Mouse (Mus musculus) neural tube, embryonic 12.5 days (tissue): Measurements from ENCODE around the gene Pptc7. TPM values are rescaled to one million over a fixed set of nuclear protein-coding genes. Genes with fewer than 3 reads are reported as not detected.

Experiments used
- ATAC-seq: fragments of 200-750 bp; cut with Nextera tagmentation; 2 replicates; pipeline ENCODE4 v1.8.0; 2017; ENCODE audit warnings: low read depth, mild to moderate bottlenecking, moderate TSS enrichment, moderate library complexity; ENCODE audit not compliant: low FRiP score
- H3K27ac ChIP-seq: fragments of 300-500 bp; sonication (generic); 2 replicates; pipeline ENCODE4 v1.5.1; 2016
- H3K27me3 ChIP-seq: fragments of 300-500 bp; sonication (generic); replicated peaks from 2 replicates; pipeline ENCODE4 v1.6.1; 2016; ENCODE audit warnings: mild to moderate bottlenecking
- H3K36me3 ChIP-seq: fragments of 300-500 bp; sonication (generic); 2 replicates; pipeline ENCODE4 v1.6.1; 2016; ENCODE audit warnings: mild to moderate bottlenecking
- H3K4me1 ChIP-seq: fragments of 300-500 bp; sonication (generic); 2 replicates; pipeline ENCODE4 v1.6.1; 2016
- H3K4me2 ChIP-seq: fragments of 300-500 bp; sonication (generic); replicated peaks from 2 replicates; pipeline ENCODE4 v1.6.1; 2016; ENCODE audit warnings: mild to moderate bottlenecking
- H3K4me3 ChIP-seq: fragments of 300-500 bp; sonication (generic); 2 replicates; pipeline ENCODE4 v1.5.1; 2016
- H3K9ac ChIP-seq: fragments of 300-500 bp; sonication (generic); 2 replicates; pipeline ENCODE4 v1.6.1; 2016; ENCODE audit warnings: mild to moderate bottlenecking
- H3K9me3 ChIP-seq: fragments of 300-500 bp; sonication (generic); 2 replicates; pipeline ENCODE4 v1.6.1; 2016; ENCODE audit warnings: mild to moderate bottlenecking
- WGBS: fragments of 180-500 bp; shearing (Covaris S2); methylation state at CpG from one replicate; pipeline ENCODE4 v1.1.7; 2016; 5-methylcytosine and 5-hydroxymethylcytosine counted together
- polyA plus RNA-seq: library from polyadenylated mRNA; unstranded; fragments of >200 nt; fragmentation: Nextera tagmentation; extraction: Ambion mirVana; gene quantifications from 2 replicates; pipeline ENCODE4 v1.2.1, GENCODE M21; 2016

The Pptc7 gene
- polyA plus RNA-seq = 10.5 and 10.7 TPM in 2 replicates

DNA sequence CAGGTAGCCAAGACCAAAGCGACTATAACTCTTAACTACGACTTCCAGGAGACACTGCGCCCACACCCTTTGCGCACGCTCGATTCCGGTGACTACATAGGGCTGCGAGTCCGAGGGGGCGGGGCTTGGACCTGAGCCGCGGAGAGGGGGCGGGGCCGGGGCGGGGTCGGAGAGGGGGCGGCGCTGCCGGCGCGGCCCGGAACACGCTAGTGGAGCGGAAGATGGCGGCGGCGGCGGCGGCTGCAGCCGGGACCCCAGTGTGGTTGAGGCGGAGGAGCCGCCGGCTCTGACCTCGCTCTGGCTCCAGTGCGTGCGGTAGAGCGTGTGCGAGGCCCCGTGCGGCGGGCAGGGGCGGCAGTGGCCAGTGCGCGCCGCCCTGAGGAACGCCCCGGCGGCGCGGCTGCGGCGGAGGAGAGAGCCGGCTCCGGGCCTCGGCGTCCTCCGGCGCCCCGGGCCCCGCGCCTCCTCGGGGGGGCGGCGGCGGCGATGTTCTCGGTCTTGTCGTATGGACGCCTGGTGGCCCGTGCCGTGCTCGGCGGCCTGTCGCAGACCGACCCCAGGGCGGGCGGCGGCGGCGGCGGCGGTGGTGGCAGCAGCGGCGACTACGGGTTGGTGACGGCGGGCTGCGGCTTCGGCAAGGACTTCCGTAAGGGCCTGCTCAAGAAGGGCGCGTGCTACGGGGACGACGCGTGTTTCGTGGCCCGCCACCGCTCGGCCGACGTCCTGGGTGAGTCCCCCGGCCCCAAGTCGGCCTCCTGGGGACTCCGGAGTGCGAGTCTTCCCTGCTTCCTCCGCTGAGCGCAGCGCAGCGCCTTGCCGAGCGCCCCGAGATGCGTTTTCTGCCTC is at the start of gene Pptc7:
Pptc7 (plus strand) TSS at position 183 of the 846 bp plus-strand sequence.
- peak within 1 kb of the TSS; percentile 78 for H3K4me2 ChIP-seq
- under 1% methylated on average over 114 of the region's 114 CpGs for WGBS
- H3K4me3 ChIP-seq = peak within 1 kb of the TSS; percentile 97
- peaks cover 13% of the 10 kb centered on the region for H3K4me1 ChIP-seq
- no peaks in the 10 kb centered on the region; the same call in 1 of the 2 replicates for H3K27me3 ChIP-seq
- no peaks in the 10 kb centered on the region for H3K9me3 ChIP-seq
- peaks cover 14% of the 10 kb centered on the region for H3K36me3 ChIP-seq
- peak within 1 kb of the TSS; percentile 94 for H3K9ac ChIP-seq
- peak; percentile 95 for ATAC-seq
- H3K27ac ChIP-seq = peak within 1 kb of the TSS; percentile 74; the same call in 1 of the 2 replicates

DNA sequence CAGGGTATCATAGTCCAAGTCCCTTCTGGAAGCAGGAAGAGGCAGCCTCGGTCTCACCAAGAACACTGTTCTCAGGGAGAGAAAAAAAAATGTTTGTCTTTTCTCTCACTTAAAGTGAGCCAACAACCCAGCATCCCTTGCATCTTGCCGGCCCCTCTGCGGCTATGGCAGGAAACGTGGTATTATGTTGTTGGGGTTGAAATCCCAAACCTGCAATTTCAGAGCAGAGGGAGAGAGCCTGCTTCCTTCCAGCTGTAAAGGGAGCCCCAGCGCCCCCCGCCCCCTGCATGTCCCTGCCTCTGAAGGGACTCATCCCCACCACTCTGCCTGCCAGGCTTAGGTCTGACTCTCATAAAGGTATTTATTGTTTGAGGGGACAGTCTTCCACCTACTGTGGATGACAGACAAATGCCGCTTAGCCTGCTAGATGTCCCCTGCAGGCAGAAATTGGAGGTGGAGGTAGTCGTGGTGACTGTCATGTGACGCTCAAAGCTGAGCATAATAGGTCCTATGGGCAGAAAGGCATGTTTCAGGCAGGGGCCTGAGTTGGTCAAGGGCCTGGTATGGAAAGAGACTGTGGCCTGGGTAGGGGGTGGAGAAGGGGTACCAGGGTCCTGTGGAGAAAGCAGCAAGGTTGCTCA is 48.8 kb upstream of the Pptc7 start:
- ATAC-seq = no peak
- Histone ChIP-seq H3K4me3 (no peak overlapping the region), H3K27me3 (no peaks in the 10 kb centered on the region), H3K36me3 (peaks cover under 1% of the 10 kb centered on the region; the same call in 1 of the 2 replicates), H3K9ac (no peak overlapping the region), H3K4me1 (no peaks in the 10 kb centered on the region), H3K9me3 (no peaks in the 10 kb centered on the region), H3K27ac (no peak overlapping the region), H3K4me2 (no peak overlapping the region)
- 72% methylated on average over 9 of the region's 9 CpGs for WGBS

DNA sequence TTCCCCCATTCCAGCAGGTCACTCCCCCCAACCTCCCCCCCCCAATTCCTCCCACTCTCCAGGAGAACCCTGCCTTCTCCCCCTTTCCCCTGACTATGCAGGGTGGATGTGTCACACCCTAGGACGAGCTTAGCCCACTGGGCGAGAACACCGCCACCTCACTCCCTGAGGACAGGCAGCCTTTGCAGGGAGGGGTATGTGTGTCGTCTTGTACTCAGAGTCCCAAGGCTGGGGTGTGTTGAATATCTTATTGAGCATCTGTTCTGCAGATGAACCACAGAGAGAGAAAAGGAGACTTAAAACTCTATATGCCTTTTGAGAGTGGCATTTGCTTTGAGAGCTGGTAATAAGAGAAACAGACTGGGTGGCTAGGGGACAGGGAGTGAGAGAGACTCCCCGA is 47.0 kb upstream of the Pptc7 start:
- H3K36me3 ChIP-seq = peaks cover 19% of the 10 kb centered on the region
- WGBS = 79% methylated on average over 5 of the region's 5 CpGs
- no peak for ATAC-seq

DNA sequence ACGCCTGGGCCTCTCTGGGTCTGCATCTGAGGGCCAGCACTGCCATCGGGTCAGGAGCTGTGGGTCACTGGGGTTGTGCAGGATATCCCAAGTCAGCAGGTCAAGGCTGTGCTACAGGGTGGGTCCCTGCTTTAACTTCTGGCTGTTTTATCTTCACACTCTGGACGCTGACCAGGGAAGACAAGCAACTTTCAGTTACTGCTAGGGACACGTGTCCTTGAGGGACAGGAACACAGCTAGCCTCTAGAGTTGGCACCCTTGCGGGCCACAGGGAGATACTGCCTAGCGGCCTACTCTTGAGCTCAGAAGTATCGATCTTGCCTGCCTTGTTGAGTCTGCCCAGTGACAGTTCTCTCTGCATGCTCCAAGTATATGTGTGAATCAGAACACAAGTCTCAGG is 44.5 kb upstream of the Pptc7 start:
- Histone ChIP-seq H3K4me1 (no peaks in the 10 kb centered on the region), H3K9me3 (no peaks in the 10 kb centered on the region), H3K36me3 (peaks cover 26% of the 10 kb centered on the region), H3K27me3 (no peaks in the 10 kb centered on the region), H3K4me2 (no peak overlapping the region), H3K4me3 (no peak overlapping the region), H3K27ac (no peak overlapping the region), H3K9ac (no peak overlapping the region)
- ATAC-seq = no peak
- WGBS = 88% methylated on average over 7 of the region's 7 CpGs

More for the DNA sequence above, 47.0 kb upstream of the Pptc7 start:
- Histone ChIP-seq H3K4me3 (no peak overlapping the region), H3K9ac (no peak overlapping the region), H3K4me2 (no peak overlapping the region), H3K4me1 (no peaks in the 10 kb centered on the region), H3K9me3 (no peaks in the 10 kb centered on the region), H3K27ac (no peak overlapping the region), H3K27me3 (no peaks in the 10 kb centered on the region)

DNA sequence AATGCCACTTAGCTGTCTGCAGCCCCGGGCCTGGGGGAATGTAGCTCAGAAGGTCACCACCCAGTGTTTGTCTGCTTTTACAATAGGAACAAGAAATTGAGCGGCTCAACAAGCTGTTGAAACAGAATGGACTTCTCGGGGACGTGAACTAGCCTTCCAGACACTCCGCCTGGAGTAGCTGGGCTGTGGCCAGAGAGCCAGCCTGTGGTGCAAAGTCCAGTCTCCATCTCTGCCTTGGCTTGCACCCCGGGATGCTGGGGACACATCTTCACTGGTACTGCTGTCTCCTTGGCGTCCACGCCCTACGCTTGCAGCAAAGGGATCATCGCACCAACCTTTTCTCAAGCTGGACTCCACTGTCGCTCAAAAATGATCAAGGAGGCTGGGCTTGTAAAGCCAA is 43.6 kb upstream of the Pptc7 start:
- no peaks in the 10 kb centered on the region for H3K4me1 ChIP-seq
- peaks cover 31% of the 10 kb centered on the region for H3K36me3 ChIP-seq
- no peaks in the 10 kb centered on the region for H3K9me3 ChIP-seq
- no peak overlapping the region for H3K9ac ChIP-seq
- no peak overlapping the region for H3K4me3 ChIP-seq
- 90% methylated on average over 11 of the region's 11 CpGs for WGBS
- no peak overlapping the region for H3K27ac ChIP-seq
- no peaks in the 10 kb centered on the region for H3K27me3 ChIP-seq
- no peak overlapping the region for H3K4me2 ChIP-seq
- no peak for ATAC-seq

DNA sequence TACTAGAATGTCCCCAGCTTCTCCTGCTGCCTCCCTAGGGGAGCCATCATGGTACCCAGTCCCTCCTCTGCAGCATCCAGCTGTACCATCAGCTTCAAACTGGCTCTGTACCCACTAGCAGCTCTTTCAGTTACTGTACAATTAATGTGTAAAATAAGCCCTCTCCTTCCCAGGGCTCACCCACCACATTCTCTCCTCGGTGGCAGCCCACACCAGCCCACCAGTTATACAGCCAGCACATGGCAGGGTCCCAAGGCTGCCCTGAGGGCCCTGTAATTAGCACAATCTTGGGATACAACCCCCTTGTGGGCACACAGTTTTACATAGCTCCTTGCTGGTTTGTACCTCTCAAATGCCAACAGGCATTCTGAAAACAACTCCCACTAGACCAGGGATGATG is 43.2 kb upstream of the Pptc7 start:
- Histone ChIP-seq H3K9me3 (no peaks in the 10 kb centered on the region), H3K4me1 (no peaks in the 10 kb centered on the region), H3K9ac (no peak overlapping the region), H3K4me3 (no peak overlapping the region), H3K27me3 (no peaks in the 10 kb centered on the region), H3K36me3 (peaks cover 35% of the 10 kb centered on the region), H3K4me2 (no peak overlapping the region), H3K27ac (no peak overlapping the region)
- WGBS = 97% methylated on average over 1 of the region's 1 CpGs
- no peak for ATAC-seq

DNA sequence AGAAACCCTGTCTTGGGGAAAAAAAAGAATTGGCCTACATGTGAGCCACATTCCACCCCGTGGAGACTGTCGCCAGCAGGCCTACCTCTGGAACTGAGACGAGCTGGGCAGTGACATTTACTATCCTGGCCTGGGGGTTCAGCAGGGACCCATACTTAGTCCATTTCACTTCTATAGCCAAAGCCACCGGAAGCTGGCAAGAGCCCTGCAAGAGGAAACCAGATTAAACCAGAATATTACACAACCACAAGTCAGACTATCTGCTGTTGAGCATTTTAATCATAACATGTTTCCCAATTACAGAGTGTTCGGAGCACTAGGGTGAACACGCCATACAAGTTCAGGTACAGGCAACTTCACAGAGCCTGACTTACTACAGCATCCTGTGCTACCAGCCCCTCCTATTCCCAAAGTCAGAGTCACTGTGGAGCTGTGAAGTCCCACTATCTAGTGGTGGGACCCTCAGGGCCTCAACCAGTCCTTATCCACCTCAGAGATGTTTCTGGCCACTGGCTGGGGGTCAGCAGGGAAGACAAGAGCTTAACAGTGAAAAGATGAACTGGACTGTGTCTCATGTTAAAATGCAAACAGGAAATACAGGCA is 41.5 kb upstream of the Pptc7 start:
- Histone ChIP-seq H3K27me3 (no peaks in the 10 kb centered on the region), H3K9me3 (no peaks in the 10 kb centered on the region), H3K9ac (no peak overlapping the region), H3K4me2 (no peak overlapping the region), H3K36me3 (peaks cover 49% of the 10 kb centered on the region), H3K27ac (no peak overlapping the region), H3K4me3 (no peak overlapping the region), H3K4me1 (no peaks in the 10 kb centered on the region)
- ATAC-seq = no peak
- 86% methylated on average over 6 of the region's 6 CpGs for WGBS

DNA sequence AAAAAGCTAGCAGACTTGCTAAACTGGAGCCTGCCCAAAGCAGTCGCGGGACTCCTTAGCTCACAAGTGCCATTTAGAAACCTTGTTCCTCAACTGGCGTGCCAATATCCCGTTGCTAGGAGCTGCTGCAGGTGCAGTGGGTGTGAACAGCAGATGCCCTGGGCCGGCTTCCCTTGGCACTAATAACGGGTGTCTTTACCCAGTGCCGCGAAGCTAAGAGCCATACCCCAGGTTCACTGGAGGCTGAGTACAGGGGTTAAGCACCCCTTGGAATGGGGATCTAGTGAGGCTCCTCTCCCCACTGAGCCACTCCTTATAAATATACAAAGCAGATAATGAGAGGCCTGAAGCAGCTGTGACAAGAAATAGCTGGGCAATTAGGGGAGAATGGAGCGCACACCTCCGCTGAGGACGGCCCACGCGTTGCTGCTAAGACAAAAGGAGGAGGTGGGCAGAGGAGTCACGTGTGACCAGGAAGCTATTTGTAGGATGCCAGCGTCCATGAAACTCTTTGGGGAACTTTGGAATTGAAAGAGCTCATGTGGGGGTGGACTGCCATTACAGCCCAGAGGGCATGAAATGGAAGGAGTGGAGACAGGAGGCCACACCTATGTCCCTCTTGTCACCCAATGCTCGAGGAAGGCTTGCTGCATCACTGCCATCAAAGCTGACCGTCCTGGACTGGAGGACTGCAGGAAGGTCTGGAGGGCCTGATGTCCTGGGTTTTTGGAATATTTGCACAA is 40.2 kb upstream of the Pptc7 start:
- no peak overlapping the region for H3K27ac ChIP-seq
- no peak overlapping the region for H3K9ac ChIP-seq
- H3K27me3 ChIP-seq = no peaks in the 10 kb centered on the region
- H3K4me2 ChIP-seq = no peak overlapping the region
- 78% methylated on average over 17 of the region's 17 CpGs for WGBS
- H3K4me3 ChIP-seq = no peak overlapping the region
- no peak for ATAC-seq
- H3K9me3 ChIP-seq = no peaks in the 10 kb centered on the region
- H3K4me1 ChIP-seq = no peaks in the 10 kb centered on the region
- H3K36me3 ChIP-seq = peaks cover 63% of the 10 kb centered on the region

DNA sequence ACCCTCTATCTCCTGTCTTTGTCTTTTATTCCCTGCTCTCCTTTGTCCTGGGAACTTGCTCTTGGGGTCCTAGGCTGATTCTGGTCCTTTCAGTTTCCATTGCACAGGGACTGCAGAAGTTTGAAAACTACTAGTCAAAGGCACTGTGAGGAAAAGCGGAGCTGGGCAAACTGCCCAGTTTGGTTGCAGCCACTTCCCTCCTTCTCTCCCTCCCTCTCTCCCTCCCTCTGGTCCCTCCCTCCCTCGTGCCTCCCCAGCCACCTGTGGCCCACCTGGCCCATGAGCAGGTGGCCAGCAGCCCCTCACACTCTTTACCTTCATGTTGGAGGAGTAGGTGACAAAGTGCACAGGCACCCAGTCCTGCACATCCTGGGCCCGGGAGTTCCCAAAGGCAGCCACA is 39.0 kb upstream of the Pptc7 start:
- H3K4me1 ChIP-seq = no peaks in the 10 kb centered on the region
- no peak for ATAC-seq
- WGBS = 63% methylated on average over 3 of the region's 3 CpGs
- no peak overlapping the region for H3K27ac ChIP-seq
- H3K4me2 ChIP-seq = no peak overlapping the region
- no peak overlapping the region for H3K9ac ChIP-seq
- H3K36me3 ChIP-seq = peaks cover 71% of the 10 kb centered on the region
- no peak overlapping the region for H3K4me3 ChIP-seq
- no peaks in the 10 kb centered on the region for H3K9me3 ChIP-seq
- H3K27me3 ChIP-seq = no peaks in the 10 kb centered on the region

DNA sequence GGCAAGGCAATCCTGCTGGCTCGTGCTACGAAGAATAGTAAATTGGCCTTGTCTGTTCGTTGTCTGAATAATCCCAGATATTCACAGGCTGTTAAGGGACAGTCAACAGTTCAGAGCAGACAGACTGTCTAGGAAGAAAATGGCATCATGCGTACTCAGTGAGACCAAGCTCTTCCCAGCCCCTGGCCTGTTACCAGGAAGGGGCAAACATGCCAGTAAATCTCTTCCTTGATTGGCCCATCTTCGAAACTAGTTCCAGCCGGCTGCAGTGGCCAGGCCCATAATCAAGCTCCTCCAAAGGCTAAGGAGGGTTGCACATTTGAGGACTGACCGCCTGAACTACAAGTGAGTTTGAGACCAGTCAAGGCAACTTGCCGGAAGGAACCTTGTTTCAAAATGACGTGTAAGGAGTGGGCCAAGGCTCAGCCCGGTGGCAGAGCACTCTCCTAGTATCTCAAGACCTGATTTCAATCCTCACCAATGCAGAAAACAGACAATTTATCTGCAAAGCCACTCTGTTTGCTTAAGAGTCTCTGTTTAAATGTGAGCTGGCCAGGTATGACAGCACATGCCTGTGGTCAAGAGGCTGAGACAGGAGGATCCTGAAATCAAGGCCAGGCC is 37.5 kb upstream of the Pptc7 start:
- no peak for ATAC-seq
- no peak overlapping the region for H3K27ac ChIP-seq
- no peaks in the 10 kb centered on the region for H3K4me1 ChIP-seq
- WGBS = 86% methylated on average over 10 of the region's 10 CpGs
- H3K27me3 ChIP-seq = no peaks in the 10 kb centered on the region
- H3K36me3 ChIP-seq = peaks cover 68% of the 10 kb centered on the region
- H3K4me2 ChIP-seq = no peak overlapping the region
- H3K4me3 ChIP-seq = no peak overlapping the region
- no peak overlapping the region for H3K9ac ChIP-seq
- H3K9me3 ChIP-seq = no peaks in the 10 kb centered on the region

DNA sequence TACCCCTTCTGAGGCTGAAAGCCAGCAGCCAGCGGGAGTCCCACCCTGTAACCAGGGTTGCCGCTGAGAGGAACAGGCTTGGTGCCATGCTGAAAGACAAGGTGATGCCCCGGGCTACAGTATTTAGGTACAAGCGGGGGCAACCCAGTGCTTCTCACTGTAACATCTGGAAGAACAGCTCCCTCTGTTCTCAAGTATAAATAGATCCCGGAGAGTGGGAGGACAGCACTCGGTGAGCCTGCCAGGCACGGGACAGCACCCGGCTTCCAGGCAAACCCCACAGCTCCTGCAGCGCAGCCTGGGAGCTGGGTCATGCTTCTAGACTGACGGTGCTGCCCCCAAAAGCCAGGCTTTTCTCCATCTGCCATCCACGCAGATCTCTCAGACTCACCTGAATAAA is 36.6 kb upstream of the Pptc7 start:
- no peaks in the 10 kb centered on the region for H3K9me3 ChIP-seq
- 89% methylated on average over 11 of the region's 11 CpGs for WGBS
- H3K27ac ChIP-seq = no peak overlapping the region
- peaks cover 68% of the 10 kb centered on the region for H3K36me3 ChIP-seq
- ATAC-seq = no peak
- H3K4me3 ChIP-seq = no peak overlapping the region
- no peak overlapping the region for H3K9ac ChIP-seq
- no peak overlapping the region for H3K4me2 ChIP-seq
- no peaks in the 10 kb centered on the region for H3K27me3 ChIP-seq
- no peaks in the 10 kb centered on the region for H3K4me1 ChIP-seq
